Mouse (Mus musculus): ENCODE data around the gene Nfyc.
A peak's percentile ranks its signal among the peaks of the same experiment; 100 is the strongest.

Nfyc gene

GRCm38 (mm10) chr4:120716141-120716571, 115.2 kb downstream of the Nfyc start:
- DNase-seq (ENCODE audit: low spot score in 2 of 2): peak in 1 of 2 experiments; percentile 40

- no peak for DNase-seq (ENCODE audit: low spot score in 2 of 2)
Observed at GRCm38 (mm10) chr4:120713856-120714497, 117.4 kb downstream of the Nfyc start.

- DNase-seq (ENCODE audit: low spot score in 2 of 2): no peak
Observed at GRCm38 (mm10) chr4:120713021-120713420, 118.4 kb downstream of the Nfyc start.

GRCm38 (mm10) chr4:120712236-120712635, 119.1 kb downstream of the Nfyc start:
- DNase-seq (ENCODE audit: low spot score in 2 of 2): no peak

Measured in spleen, postnatal 4 days (tissue).